Mouse (Mus musculus) kidney, embryonic 14.5 days (tissue): ENCODE results near the gene B4galt3. TPM values are rescaled to one million over a fixed set of nuclear protein-coding genes. Genes with fewer than 3 reads are reported as not detected.
"Not testable (repeated sequence)": the region's sequence is repeated elsewhere in the genome, so short reads cannot be mapped to it uniquely, and the experiment has no call there.

Experiments used
- ATAC-seq: fragments of 200-750 bp; cut with Nextera tagmentation; 2 replicates; pipeline ENCODE4 v1.8.0; 2017; ENCODE audit warnings: moderate number of reproducible peaks, mild to moderate bottlenecking, moderate TSS enrichment, moderate library complexity; ENCODE audit not compliant: low FRiP score, low TSS enrichment
- H3K27ac ChIP-seq: fragments of 300-500 bp; sonication (generic); 2 replicates; pipeline ENCODE4 v1.5.1; 2014; ENCODE audit warnings: low read depth, mild to moderate bottlenecking, low read length, moderate library complexity, mixed read lengths
- H3K27me3 ChIP-seq: fragments of 300-500 bp; sonication (generic); 2 replicates; pipeline ENCODE4 v1.6.1; 2014; ENCODE audit warnings: mild to moderate bottlenecking, low read length; ENCODE audit not compliant: control insufficient read depth, insufficient read depth
- H3K36me3 ChIP-seq: fragments of 300-500 bp; sonication (generic); 2 replicates; pipeline ENCODE4 v1.6.1; 2014; ENCODE audit warnings: low read length, mixed read lengths; ENCODE audit not compliant: control insufficient read depth, insufficient read depth
- H3K4me1 ChIP-seq: fragments of 300-500 bp; sonication (generic); 2 replicates; pipeline ENCODE4 v1.6.1; 2014; ENCODE audit warnings: low read length, mixed read lengths; ENCODE audit not compliant: control insufficient read depth, insufficient read depth
- H3K4me2 ChIP-seq: fragments of 300-500 bp; sonication (generic); replicated peaks from 2 replicates; pipeline ENCODE4 v1.6.1; 2014; ENCODE audit warnings: low read depth, mild to moderate bottlenecking, low read length
- H3K4me3 ChIP-seq: fragments of 300-500 bp; sonication (generic); 2 replicates; pipeline ENCODE4 v1.5.1; 2014; ENCODE audit warnings: mild to moderate bottlenecking, low read length
- H3K9ac ChIP-seq: fragments of 300-500 bp; sonication (generic); 2 replicates; pipeline ENCODE4 v1.6.1; 2014; ENCODE audit warnings: low read depth, mild to moderate bottlenecking, low read length, moderate library complexity
- H3K9me3 ChIP-seq: fragments of 300-500 bp; sonication (generic); 2 replicates; pipeline ENCODE4 v1.6.1; 2016; ENCODE audit warnings: low read length; ENCODE audit not compliant: control insufficient read depth
- WGBS: fragments of 180-500 bp; shearing (Covaris S2); extraction: QIAGEN DNeasy Blood & Tissue Kit; methylation state at CpG from one replicate; pipeline ENCODE4 v1.1.7; 2014; 5-methylcytosine and 5-hydroxymethylcytosine counted together
- polyA plus RNA-seq: library from polyadenylated mRNA; unstranded; fragments of >200 nt; fragmentation: Nextera tagmentation; extraction: Ambion mirVana; gene quantifications from 2 replicates; pipeline ENCODE4 v1.2.1, GENCODE M21; 2014

The B4galt3 gene
- polyA plus RNA-seq, 1 experiment from 2014 or later: 79.2 TPM

GRCm38 (mm10) chr1:171295063-171295402 lies 24.9 kb downstream of the B4galt3 start:
- no peaks in the 10 kb centered on the region; the same call in 1 of the 2 replicates for H3K27me3 ChIP-seq
- peak overlapping the region; percentile 68 for H3K4me2 ChIP-seq
- H3K27ac ChIP-seq: peak overlapping the region; percentile 94
- ATAC-seq: no peak
- no peaks in the 10 kb centered on the region for H3K9me3 ChIP-seq
- H3K9ac ChIP-seq: peak overlapping the region; percentile 72
- 18% methylated on average over 3 of the region's 3 CpGs for WGBS
- H3K36me3 ChIP-seq: peaks cover under 1% of the 10 kb centered on the region; the same call in 1 of the 2 replicates
- H3K4me3 ChIP-seq: peak overlapping the region; percentile 77
- H3K4me1 ChIP-seq: peaks cover 8% of the 10 kb centered on the region; the same call in 1 of the 2 replicates

DNA sequence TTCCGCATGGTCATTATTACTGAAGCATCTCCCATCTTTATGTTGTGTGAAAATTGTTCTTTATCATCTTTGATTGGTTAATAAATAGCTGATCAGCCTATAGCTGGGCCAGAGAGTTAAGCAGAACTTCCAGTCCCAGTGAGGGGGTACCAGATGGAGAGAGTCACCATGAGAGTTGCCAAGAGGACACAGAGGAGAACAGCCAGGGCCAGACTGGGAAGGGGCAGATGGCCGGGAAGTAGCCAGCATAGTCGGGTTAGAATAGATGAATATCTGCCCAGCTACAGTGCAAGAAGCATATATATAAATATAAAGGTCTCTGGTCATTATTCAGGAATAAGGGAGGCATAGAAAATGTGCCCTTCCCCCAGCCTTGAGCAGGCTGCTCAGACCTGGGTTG lies 28.1 kb downstream of the B4galt3 start:
- H3K27ac ChIP-seq: no peak overlapping the region

DNA sequence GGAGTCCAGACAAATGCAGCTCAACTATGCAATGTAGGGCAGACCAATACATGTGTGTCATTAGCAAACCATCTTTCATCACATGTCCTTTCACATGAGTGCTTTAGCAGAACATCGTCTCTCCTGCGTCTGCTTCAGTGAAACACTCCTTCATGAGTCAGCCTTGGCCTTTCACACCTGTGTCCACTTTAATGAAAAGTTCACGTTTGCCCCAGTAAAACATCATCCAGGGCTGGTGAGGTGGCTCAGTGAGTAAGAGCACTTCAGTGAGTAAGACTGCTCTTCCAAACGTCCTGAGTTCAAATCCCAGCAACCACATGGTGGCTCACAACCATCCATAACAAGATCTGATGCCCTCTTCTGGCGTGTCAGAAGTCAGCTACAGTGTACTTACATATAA lies 36.0 kb downstream of the B4galt3 start:
- not testable (repeated sequence) for H3K36me3 ChIP-seq, H3K27me3 ChIP-seq, ATAC-seq, H3K27ac ChIP-seq, H3K9me3 ChIP-seq, H3K4me1 ChIP-seq, H3K4me2 ChIP-seq, H3K9ac ChIP-seq, H3K4me3 ChIP-seq
- WGBS: 70% methylated on average over 5 of the region's 5 CpGs

More for the DNA sequence above, 28.1 kb downstream of the B4galt3 start:
- peaks cover 7% of the 10 kb centered on the region; the same call in 1 of the 2 replicates for H3K4me1 ChIP-seq
- H3K4me2 ChIP-seq: no peak overlapping the region
- H3K9ac ChIP-seq: no peak overlapping the region
- H3K27me3 ChIP-seq: no peaks in the 10 kb centered on the region; the same call in 1 of the 2 replicates
- 78% methylated on average over 3 of the region's 3 CpGs for WGBS
- no peak overlapping the region for H3K4me3 ChIP-seq
- H3K9me3 ChIP-seq: no peaks in the 10 kb centered on the region
- ATAC-seq: no peak
- H3K36me3 ChIP-seq: no peaks in the 10 kb centered on the region

DNA sequence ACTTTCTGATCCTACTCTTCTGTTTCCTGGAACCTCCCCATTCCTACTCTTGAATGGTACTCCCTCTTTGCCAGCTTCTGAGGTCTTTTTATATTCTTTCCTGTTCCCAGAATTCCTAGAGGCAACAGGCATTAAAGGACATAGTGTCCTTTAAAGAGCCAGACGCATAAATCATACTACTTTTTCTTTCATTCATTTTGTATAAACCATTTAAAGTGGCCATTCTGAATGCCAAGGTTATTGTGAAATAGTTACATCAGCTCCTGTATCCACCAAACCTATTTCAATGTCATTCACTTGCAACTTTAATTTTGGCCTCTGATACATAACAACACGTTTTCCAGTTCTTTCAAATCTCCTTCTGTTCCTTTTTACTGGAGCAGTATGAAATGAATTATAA lies 39.2 kb downstream of the B4galt3 start:
- Histone ChIP-seq H3K27me3 (no peaks in the 10 kb centered on the region), H3K4me2 (no peak overlapping the region), H3K27ac (no peak overlapping the region), H3K9me3 (no peaks in the 10 kb centered on the region), H3K9ac (no peak overlapping the region), H3K36me3 (no peaks in the 10 kb centered on the region), H3K4me1 (no peaks in the 10 kb centered on the region), H3K4me3 (no peak overlapping the region)
- no peak for ATAC-seq
- 74% methylated on average over 2 of the region's 2 CpGs for WGBS

DNA sequence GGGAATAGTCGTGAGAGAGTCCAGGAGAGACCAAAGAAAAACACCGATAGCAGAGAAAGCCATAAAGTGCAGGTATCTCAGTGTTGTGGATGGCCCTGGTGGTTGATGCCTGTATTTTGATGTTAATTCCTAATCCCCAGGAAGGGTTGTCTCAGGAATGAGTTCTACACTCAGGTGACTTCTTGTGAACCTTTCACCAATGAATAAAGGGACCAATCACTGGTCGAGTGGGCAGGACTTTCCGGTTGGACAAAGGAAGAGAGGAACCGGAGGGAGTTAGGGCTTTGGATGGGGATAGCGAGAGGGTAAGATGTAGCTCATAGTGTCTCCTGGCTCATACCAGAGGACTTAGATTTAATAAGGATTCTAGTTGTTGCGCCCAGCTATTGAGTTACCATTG lies 49.6 kb downstream of the B4galt3 start:
- Histone ChIP-seq H3K27ac (no peak overlapping the region), H3K4me1 (no peaks in the 10 kb centered on the region), H3K9ac (peak overlapping the region; percentile 25; the same call in 1 of the 2 replicates), H3K36me3 (no peaks in the 10 kb centered on the region), H3K4me3 (peak overlapping the region; percentile 18), H3K4me2 (peak overlapping the region; percentile 32), H3K9me3 (no peaks in the 10 kb centered on the region), H3K27me3 (no peaks in the 10 kb centered on the region)
- ATAC-seq: 0 out of 2 replicates have a peak, but pooled peaks have one; percentile 34
- 13% methylated on average over 7 of the region's 7 CpGs for WGBS

DNA sequence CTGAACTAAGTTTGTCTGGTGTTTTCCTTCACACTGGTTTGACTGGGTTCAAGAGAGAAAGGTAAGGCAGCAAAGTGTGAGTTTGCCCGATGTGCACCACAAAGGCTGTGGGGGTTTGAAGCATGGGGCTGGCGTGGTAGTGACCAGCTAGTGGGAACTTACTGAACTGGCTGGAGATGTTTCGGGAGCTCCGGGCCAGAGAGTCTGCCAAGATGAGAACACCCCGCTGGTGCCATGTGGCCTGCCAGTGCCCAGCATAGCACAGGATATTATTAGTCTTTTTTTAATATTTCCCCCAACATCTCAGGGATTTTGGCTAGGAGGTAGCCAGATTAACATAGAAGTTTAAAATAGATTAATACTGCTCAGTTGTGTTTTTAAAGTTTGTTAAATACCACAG lies 50.0 kb downstream of the B4galt3 start:
- 19% methylated on average over 5 of the region's 5 CpGs for WGBS
- Histone ChIP-seq H3K4me2 (peak overlapping the region; percentile 32), H3K4me1 (no peaks in the 10 kb centered on the region), H3K36me3 (no peaks in the 10 kb centered on the region), H3K27me3 (no peaks in the 10 kb centered on the region), H3K27ac (no peak overlapping the region), H3K4me3 (peak overlapping the region; percentile 18), H3K9ac (peak overlapping the region; percentile 25; the same call in 1 of the 2 replicates), H3K9me3 (no peaks in the 10 kb centered on the region)
- ATAC-seq: peak; percentile 29; the same call in 1 of the 2 replicates

DNA sequence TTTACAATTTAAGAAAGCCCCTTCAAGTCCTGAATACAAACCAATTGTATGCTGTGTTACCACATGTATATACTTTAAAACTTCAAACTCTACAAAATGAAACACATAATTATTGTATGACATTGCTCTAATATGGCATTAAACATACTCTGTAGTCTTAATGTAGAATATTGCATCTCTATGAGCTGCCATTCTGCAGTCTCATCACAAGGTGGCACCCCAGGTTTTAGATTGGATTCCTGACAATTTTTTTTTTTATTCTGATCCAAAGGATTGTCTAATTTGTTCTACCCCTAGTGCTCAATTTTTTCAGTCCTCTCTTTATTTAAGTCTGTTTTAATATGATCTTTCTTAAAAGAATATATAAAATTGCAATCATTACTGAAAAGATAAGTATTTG lies 51.3 kb downstream of the B4galt3 start:
- Histone ChIP-seq H3K4me1 (no peaks in the 10 kb centered on the region), H3K9me3 (no peaks in the 10 kb centered on the region), H3K27me3 (no peaks in the 10 kb centered on the region), H3K4me2 (no peak overlapping the region), H3K36me3 (no peaks in the 10 kb centered on the region), H3K9ac (no peak overlapping the region), H3K27ac (no peak overlapping the region), H3K4me3 (no peak overlapping the region)
- ATAC-seq: no peak

GRCm38 (mm10) chr1:171322012-171322411 lies 51.9 kb downstream of the B4galt3 start:
- Histone ChIP-seq H3K9me3 (no peaks in the 10 kb centered on the region), H3K4me3 (no peak overlapping the region), H3K36me3 (no peaks in the 10 kb centered on the region), H3K9ac (no peak overlapping the region), H3K27ac (no peak overlapping the region), H3K4me2 (no peak overlapping the region), H3K27me3 (no peaks in the 10 kb centered on the region), H3K4me1 (no peaks in the 10 kb centered on the region)
- 65% methylated on average over 1 of the region's 1 CpGs for WGBS
- ATAC-seq: peak; percentile 18; the same call in 1 of the 2 replicates

DNA sequence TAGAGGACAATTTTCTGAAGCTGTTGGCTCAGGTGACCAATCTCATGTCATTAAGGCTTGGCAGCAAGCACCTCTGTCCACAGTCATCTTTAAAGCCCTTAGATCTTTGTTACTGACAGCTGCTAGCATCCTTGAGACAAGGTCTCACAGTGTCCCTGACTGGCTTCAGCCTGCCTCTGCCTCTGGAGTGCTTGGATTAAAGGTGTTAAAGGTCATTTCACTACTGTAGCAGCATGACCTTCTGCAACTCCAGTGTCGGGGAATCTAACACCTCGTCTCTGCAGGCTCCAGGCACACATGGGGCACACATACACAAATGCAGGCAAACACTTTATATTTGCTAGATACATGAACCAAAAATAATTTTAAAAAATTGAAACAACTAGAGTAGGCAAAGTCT lies 55.4 kb downstream of the B4galt3 start:
- WGBS: 60% methylated on average over 2 of the region's 2 CpGs
- H3K9ac ChIP-seq: no peak overlapping the region
- H3K27me3 ChIP-seq: no peaks in the 10 kb centered on the region
- H3K4me2 ChIP-seq: no peak overlapping the region
- H3K36me3 ChIP-seq: no peaks in the 10 kb centered on the region
- no peak overlapping the region for H3K27ac ChIP-seq
- peaks cover 13% of the 10 kb centered on the region for H3K4me1 ChIP-seq
- no peaks in the 10 kb centered on the region for H3K9me3 ChIP-seq
- no peak for ATAC-seq
- no peak overlapping the region for H3K4me3 ChIP-seq
